Mouse (Mus musculus): ENCODE measurements around the gene Vps4a. TPM values are rescaled to one million over a fixed set of nuclear protein-coding genes. Genes with fewer than 3 reads are reported as not detected.

Gene Vps4a
- polyA plus RNA-seq, 1 experiment from 2014 or later = 72.1 TPM

GRCm38 (mm10) chr8:107086018-107086417 is 55.0 kb downstream of the Vps4a start:
- H3K4me3 ChIP-seq (replicated peaks) = no peak overlapping the region
- peaks cover 79% of the 10 kb centered on the region for H3K36me3 ChIP-seq
- 93% methylated on average over 5 of the region's 5 CpGs for WGBS
- H3K4me2 ChIP-seq (replicated peaks) = no peak overlapping the region
- no peak for ATAC-seq (ENCODE audit: insufficient number of reproducible peaks, low FRiP score, low TSS enrichment, low read depth)
- no peaks in the 10 kb centered on the region for H3K27me3 ChIP-seq
- H3K9me3 ChIP-seq (replicated peaks) = no peaks in the 10 kb centered on the region
- no peak overlapping the region for H3K9ac ChIP-seq
- H3K4me1 ChIP-seq = no peaks in the 10 kb centered on the region
- H3K27ac ChIP-seq (replicated peaks) = no peak overlapping the region

- ATAC-seq (ENCODE audit: insufficient number of reproducible peaks, low FRiP score, low TSS enrichment, low read depth) = no peak
- Histone ChIP-seq H3K27me3 (no peaks in the 10 kb centered on the region), H3K9ac (no peak overlapping the region), H3K4me1 (no peaks in the 10 kb centered on the region), H3K36me3 (peaks cover 67% of the 10 kb centered on the region), H3K27ac (replicated peaks) (no peak overlapping the region), H3K4me2 (replicated peaks) (no peak overlapping the region), H3K4me3 (replicated peaks) (no peak overlapping the region), H3K9me3 (replicated peaks) (no peaks in the 10 kb centered on the region)
- 91% methylated on average over 5 of the region's 5 CpGs for WGBS
Observed at GRCm38 (mm10) chr8:107088526-107089063, 57.6 kb downstream of the Vps4a start.

GRCm38 (mm10) chr8:107090531-107090930 is 59.5 kb downstream of the Vps4a start:
- peaks cover 17% of the 10 kb centered on the region for H3K4me1 ChIP-seq
- no peaks in the 10 kb centered on the region for H3K27me3 ChIP-seq
- no peak overlapping the region for H3K4me3 ChIP-seq (replicated peaks)
- ATAC-seq (ENCODE audit: insufficient number of reproducible peaks, low FRiP score, low TSS enrichment, low read depth) = no peak
- H3K9me3 ChIP-seq (replicated peaks) = no peaks in the 10 kb centered on the region
- H3K36me3 ChIP-seq = peaks cover 58% of the 10 kb centered on the region
- H3K9ac ChIP-seq = no peak overlapping the region
- WGBS = 83% methylated on average over 7 of the region's 7 CpGs
- no peak overlapping the region for H3K27ac ChIP-seq (replicated peaks)
- H3K4me2 ChIP-seq (replicated peaks) = no peak overlapping the region

Other genes with a start within 250 kb of the Vps4a start
- 1.3 TPM in 2 replicates for gene Has3, start 161.0 kb upstream of the Vps4a start, polyA plus RNA-seq (2015; fragmentation: Nextera tagmentation; extraction: Ambion mirVana)
- gene Utp4, start 137.6 kb upstream of the Vps4a start, polyA plus RNA-seq (2015; fragmentation: Nextera tagmentation; extraction: Ambion mirVana) = 59.7 and 60.5 TPM in 2 replicates
- 18.3 and 21.6 TPM in 2 replicates for gene Sntb2, start 95.5 kb upstream of the Vps4a start, polyA plus RNA-seq (2015; fragmentation: Nextera tagmentation; extraction: Ambion mirVana)
- 45.9 and 46.1 TPM in 2 replicates for gene Pdf, start 17.4 kb downstream of the Vps4a start, polyA plus RNA-seq (2015; fragmentation: Nextera tagmentation; extraction: Ambion mirVana)
- 40.0 and 42.0 TPM in 2 replicates for gene Cog8, start 25.5 kb downstream of the Vps4a start, polyA plus RNA-seq (2015; fragmentation: Nextera tagmentation; extraction: Ambion mirVana)
- gene Nip7, start 25.7 kb downstream of the Vps4a start, polyA plus RNA-seq (2015; fragmentation: Nextera tagmentation; extraction: Ambion mirVana) = 80.0 and 80.4 TPM in 2 replicates
- gene Tmed6, start 34.4 kb downstream of the Vps4a start, polyA plus RNA-seq (2015; fragmentation: Nextera tagmentation; extraction: Ambion mirVana) = not detected in 2 replicates
- 18.9 and 20.1 TPM in 2 replicates for gene Terf2, start 65.3 kb downstream of the Vps4a start, polyA plus RNA-seq (2015; fragmentation: Nextera tagmentation; extraction: Ambion mirVana)
- gene Cyb5b, start 119.4 kb downstream of the Vps4a start, polyA plus RNA-seq (2015; fragmentation: Nextera tagmentation; extraction: Ambion mirVana) = 66.7 and 67.5 TPM in 2 replicates